Mouse (Mus musculus) B cell, adult 67 days (primary cell): Measurements from ENCODE around the gene Pdcl3. TPM values are rescaled to one million over a fixed set of nuclear protein-coding genes. Genes with fewer than 3 reads are reported as not detected.

ENCODE experiments used
- total RNA-seq, 2 experiments: library from RNA; stranded (reverse); gene quantifications; 4 replicates each; pipeline ENCODE4 v1.2.4; 2023

The Pdcl3 gene
- 10 to 100 TPM; 26.9 to 30.7 TPM for total RNA-seq

DNA sequence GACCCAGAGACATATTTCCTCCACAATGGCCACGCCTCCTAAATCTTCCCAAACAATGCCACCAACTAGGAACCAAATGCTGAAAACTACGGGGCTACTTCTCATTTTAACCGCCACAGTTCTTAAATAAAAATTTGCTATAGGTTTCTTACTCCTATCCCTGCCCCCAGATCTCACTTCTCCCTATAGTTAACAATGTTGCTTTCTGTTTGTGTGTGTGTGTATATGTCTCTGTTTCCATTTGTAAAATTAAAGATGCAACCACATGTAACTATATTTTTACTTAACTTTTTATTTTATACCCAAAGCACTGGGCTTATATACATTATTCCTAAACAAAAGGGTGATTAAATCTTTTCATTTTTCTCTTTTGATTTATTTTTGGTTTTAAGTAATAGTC lies at the start of gene Pdcl3:
TSS of gene Pdcl3 (plus strand) at position 301 of the 400 bp plus-strand sequence.

DNA sequence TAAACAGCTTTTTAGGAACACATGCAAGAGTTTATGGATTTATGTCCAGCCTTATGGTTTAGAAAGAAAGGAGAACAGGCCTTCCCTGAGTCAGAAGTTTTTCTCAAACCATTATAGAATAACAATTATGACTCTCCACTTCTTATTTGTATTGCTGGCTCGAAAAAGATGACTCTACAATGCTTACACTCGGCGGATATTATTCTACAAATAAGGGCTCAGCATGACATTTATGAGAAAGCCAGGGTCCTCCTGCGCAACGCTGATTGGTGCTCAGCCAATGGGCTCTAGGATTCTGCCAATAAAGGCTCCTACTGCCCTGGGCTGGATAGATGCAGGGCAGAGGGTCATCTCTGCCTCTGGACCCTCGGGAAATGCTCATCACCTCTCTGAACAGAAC lies 46.6 kb upstream of the Pdcl3 start, which contains the start of gene Nms:
TSS of gene Nms (plus strand) at position 301 of the 400 bp plus-strand sequence.

Other genes starting within 250 kb of the Pdcl3 start
- not detected for gene Lonrf2, start 148.9 kb upstream of the Pdcl3 start, total RNA-seq
- gene Chst10, start 87.4 kb upstream of the Pdcl3 start, total RNA-seq: 10 to 100 TPM; 25.3 to 32.8 TPM
- not detected for gene Nms, start 46.5 kb upstream of the Pdcl3 start, total RNA-seq
- not detected for gene Npas2, start 208.1 kb downstream of the Pdcl3 start, total RNA-seq